Mouse (Mus musculus) left cerebral cortex, postnatal 36 days (tissue): Measurements from ENCODE around the gene Il15ra. TPM values are rescaled to one million over a fixed set of nuclear protein-coding genes. Genes with fewer than 3 reads are reported as not detected.
"Not testable (repeated sequence)": the region's sequence is repeated elsewhere in the genome, so short reads cannot be mapped to it uniquely, and the experiment has no call there.

Experiments
- DNase-seq, 2 experiments: peaks; one replicate each; pipeline ENCODE4 v3.0.0; 2021 to 2022; ENCODE audit warnings: low spot score in 2 of 2, mixed read lengths in 1 of 2
- intact Hi-C: fragments of 180-260 bp; cut with DNase I; formaldehyde crosslinking; loops from one replicate; pipeline ENCODE4 v1.15.1; 2025
- total RNA-seq, 2 experiments: library from RNA; stranded (reverse); gene quantifications; 2 replicates each; pipeline ENCODE4 v1.2.3; 2021

Il15ra gene
- total RNA-seq, 2 experiments from 2014 or later = 4.7 to 9.4 TPM

- intact Hi-C loops = no loop called here
- no peak for DNase-seq
These were observed 1.1 kb downstream of the Il15ra start for GRCm38 (mm10) chr2:11706030-11706745.

GRCm38 (mm10) chr2:11706746-11707065, 1.6 kb downstream of the Il15ra start:
- intact Hi-C loops = no loop called here
- peak; percentile 24 to 34 for DNase-seq

GRCm38 (mm10) chr2:11708538-11708937, 3.4 kb downstream of the Il15ra start:
- intact Hi-C loops = no loop called here
- DNase-seq = no peak

GRCm38 (mm10) chr2:11710101-11710500, 5.0 kb downstream of the Il15ra start:
- DNase-seq, intact Hi-C loops: not testable (repeated sequence)

- intact Hi-C loops = no loop called here
- no peak for DNase-seq
These were observed 7.4 kb downstream of the Il15ra start for GRCm38 (mm10) chr2:11712483-11712990.

- intact Hi-C loops = no loop called here
- DNase-seq = no peak
These were observed 7.9 kb downstream of the Il15ra start for GRCm38 (mm10) chr2:11713021-11713420.

GRCm38 (mm10) chr2:11714535-11714934, 9.4 kb downstream of the Il15ra start:
- intact Hi-C loops = no loop called here
- no peak for DNase-seq

GRCm38 (mm10) chr2:11718573-11718972, 13.5 kb downstream of the Il15ra start:
- no peak for DNase-seq
- intact Hi-C loops = no loop called here

- intact Hi-C loops = no loop called here
These were observed 17.5 kb downstream of the Il15ra start for GRCm38 (mm10) chr2:11722564-11722963.

GRCm38 (mm10) chr2:11727574-11727973, 22.5 kb downstream of the Il15ra start:
- intact Hi-C loops = no loop called here
- no peak for DNase-seq

More at GRCm38 (mm10) chr2:11722564-11722963, 17.5 kb downstream of the Il15ra start:
- DNase-seq = no peak

- intact Hi-C loops = no loop called here
- DNase-seq = no peak
These were observed 24.0 kb downstream of the Il15ra start for GRCm38 (mm10) chr2:11729091-11729490.

- intact Hi-C loops = no loop called here
- DNase-seq = no peak
These were observed 27.9 kb downstream of the Il15ra start for GRCm38 (mm10) chr2:11732978-11733377.

GRCm38 (mm10) chr2:11735853-11736252, 30.8 kb downstream of the Il15ra start:
- intact Hi-C loops = no loop called here
- no peak for DNase-seq

- intact Hi-C loops = no loop called here
- DNase-seq = no peak
These were observed 33.7 kb downstream of the Il15ra start for GRCm38 (mm10) chr2:11738794-11739193.

- intact Hi-C loops = no loop called here
- DNase-seq = no peak
These were observed 34.5 kb downstream of the Il15ra start for GRCm38 (mm10) chr2:11739516-11740051.

GRCm38 (mm10) chr2:11762541-11762940, 57.5 kb downstream of the Il15ra start:
- intact Hi-C loops = no loop called here
- DNase-seq = no peak

- DNase-seq = peak in 1 of 2 experiments; percentile 20
- intact Hi-C loops = no loop called here
These were observed 60.6 kb downstream of the Il15ra start for GRCm38 (mm10) chr2:11765694-11766093.

- intact Hi-C loops = no loop called here
These were observed 61.5 kb downstream of the Il15ra start for GRCm38 (mm10) chr2:11766485-11767160.

GRCm38 (mm10) chr2:11767161-11767545, 62.1 kb downstream of the Il15ra start:
- DNase-seq = peak in 1 of 2 experiments; percentile 14
- intact Hi-C loops = no loop called here

More at GRCm38 (mm10) chr2:11766485-11767160, 61.5 kb downstream of the Il15ra start:
- DNase-seq = no peak

- no peak for DNase-seq
- intact Hi-C loops = no loop called here
These were observed 66.6 kb downstream of the Il15ra start for GRCm38 (mm10) chr2:11771701-11772100.

GRCm38 (mm10) chr2:11772401-11772800, 67.3 kb downstream of the Il15ra start:
- intact Hi-C loops = no loop called here

More at GRCm38 (mm10) chr2:11772401-11772800, 67.3 kb downstream of the Il15ra start:
- DNase-seq = no peak
